Mouse (Mus musculus): Measurements from ENCODE around the gene Fst. TPM values are rescaled to one million over a fixed set of nuclear protein-coding genes. Genes with fewer than 3 reads are reported as not detected.

Gene Fst
- total RNA-seq (2021) = 1 to 10 TPM in 1 of 2 experiments, under 1 TPM in 1; 0.74 to 1.1 TPM
- long read RNA-seq, experiment 1, partial matches to known transcripts = 0 of 2 reads
- long read RNA-seq, experiment 1, other reads (novel, unspliced or antisense) = 0 of 2 reads
- long read RNA-seq, experiment 2, partial matches to known transcripts = 1 of 2 reads
- long read RNA-seq, experiment 2, other reads (novel, unspliced or antisense) = 0 of 2 reads

DNA sequence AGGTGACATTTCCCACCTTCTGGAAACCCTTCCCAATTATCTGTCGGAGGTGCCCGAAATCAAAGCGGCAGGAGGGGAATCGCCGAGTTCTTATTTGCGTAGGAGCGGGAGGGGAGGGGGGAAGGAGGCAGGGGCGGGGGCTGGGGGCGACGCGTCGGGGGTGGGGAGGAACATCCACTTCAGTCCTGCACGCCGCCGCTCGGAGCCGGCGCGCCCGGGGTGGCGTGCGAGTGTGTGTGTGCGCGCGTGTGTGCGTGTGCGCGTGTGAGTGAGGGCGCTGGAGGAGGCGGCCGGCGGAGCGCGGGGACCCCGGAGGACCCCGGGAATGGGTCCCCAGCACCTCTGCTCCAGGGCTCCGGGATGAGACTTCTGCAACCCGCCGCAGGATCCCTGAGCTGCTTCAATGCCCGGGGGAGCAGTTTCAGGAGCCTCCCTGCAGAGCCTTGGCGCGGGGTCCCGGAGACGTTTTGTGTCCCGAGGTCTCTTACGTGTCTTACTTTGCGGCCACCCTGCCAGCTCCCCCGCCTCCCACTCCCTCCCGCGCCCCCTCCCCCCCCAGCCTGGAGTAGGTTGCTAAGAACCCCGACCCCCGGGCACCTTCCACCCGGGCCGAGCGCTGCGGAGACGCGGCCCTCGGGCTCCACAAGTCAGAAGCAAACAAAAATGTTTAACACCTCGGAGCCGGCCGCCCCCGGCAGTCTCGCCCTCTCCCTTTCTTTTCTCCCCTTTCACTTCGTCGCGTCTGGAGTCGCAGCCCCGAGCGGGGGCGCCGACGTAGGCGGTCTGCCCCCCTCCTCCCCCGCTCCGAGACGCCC is at the start of gene Fst:
TSS of gene Fst (minus strand) at position 66 of the 815 bp plus-strand sequence.
- peak in 1 of 2 experiments; percentile 6 for DNase-seq (ENCODE audit: low spot score in 2 of 2)

DNA sequence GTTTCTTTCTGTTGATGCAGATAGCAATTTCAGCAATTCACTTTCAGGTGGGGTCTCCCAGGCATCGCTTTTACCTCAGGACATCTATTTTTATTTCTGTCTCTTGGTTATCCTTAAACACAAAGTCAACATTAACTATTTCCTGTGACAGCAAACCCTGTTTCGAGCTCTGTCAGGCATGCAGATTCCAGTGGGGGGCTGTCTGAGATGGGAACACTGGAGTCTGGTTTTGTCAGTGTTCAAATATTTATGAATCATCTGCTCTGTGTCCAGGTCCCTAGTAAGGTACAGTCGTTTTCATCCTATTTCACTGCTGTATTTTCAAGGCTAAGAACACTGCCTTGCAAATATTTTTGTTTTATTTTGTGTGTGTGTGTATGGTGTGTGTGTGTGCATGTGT is 35.1 kb upstream of the Fst start:
- DNase-seq (ENCODE audit: low spot score in 2 of 2) = no peak

DNA sequence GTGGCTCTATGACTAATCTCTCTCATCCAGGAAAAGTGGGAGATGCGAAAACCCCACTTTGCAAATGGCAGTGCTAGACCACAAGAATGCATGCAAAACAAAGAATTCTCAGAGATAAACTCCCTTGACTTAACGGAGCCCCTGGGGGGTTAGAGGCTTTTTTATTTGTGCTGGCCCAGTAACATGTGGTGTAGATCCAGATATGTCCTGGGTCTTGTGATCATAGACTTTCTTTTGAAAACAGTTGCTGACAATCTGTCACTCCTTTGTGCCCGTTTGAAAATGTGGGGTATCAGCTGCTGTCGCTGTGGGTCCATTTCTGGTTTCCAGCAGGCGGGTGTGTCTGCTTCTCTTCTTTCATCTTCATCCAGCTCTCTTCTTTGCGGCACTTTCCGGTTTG is 29.4 kb upstream of the Fst start:
- DNase-seq (ENCODE audit: low spot score in 2 of 2) = peak; percentile 3 to 23

DNA sequence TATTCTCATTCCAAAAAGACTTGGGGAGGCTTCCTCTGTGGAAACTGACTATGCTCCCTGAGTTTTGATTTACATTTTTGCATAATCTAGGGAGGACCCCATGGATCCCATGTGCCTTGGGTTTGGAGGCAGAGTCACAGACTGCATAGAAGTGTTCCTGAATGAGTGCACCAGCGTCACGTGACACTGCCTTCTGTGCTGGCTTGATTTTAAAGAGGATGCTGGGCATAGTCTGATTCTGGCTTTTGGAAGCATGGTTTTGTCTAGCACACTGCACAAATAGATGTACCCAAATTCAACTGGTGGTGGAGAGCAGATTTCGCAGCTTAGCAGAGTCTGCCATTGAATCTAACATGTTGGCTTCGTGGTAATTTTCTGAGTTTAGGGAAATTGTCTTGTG is 19.6 kb upstream of the Fst start:
- peak; percentile 32 to 77 for DNase-seq (ENCODE audit: low spot score in 2 of 2)

DNA sequence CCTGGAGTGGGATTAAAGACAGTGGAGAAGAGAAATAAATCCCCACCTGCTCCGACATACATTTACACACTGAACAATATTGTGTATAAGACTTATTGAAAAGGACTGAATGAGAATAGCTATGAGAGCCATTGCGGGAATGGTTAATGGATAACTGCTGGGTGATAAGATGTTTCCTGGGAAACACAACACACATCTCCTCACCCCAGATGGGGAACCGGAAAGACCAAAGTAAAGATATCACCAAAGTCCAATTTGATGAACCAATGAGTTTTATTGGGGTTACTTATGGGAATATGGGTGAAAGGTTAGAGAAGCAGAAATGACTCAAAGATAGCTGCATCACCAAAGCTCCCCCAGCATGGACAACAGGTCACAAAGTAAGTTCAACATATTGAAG is 11.2 kb upstream of the Fst start:
- DNase-seq (ENCODE audit: low spot score in 2 of 2) = no peak

DNA sequence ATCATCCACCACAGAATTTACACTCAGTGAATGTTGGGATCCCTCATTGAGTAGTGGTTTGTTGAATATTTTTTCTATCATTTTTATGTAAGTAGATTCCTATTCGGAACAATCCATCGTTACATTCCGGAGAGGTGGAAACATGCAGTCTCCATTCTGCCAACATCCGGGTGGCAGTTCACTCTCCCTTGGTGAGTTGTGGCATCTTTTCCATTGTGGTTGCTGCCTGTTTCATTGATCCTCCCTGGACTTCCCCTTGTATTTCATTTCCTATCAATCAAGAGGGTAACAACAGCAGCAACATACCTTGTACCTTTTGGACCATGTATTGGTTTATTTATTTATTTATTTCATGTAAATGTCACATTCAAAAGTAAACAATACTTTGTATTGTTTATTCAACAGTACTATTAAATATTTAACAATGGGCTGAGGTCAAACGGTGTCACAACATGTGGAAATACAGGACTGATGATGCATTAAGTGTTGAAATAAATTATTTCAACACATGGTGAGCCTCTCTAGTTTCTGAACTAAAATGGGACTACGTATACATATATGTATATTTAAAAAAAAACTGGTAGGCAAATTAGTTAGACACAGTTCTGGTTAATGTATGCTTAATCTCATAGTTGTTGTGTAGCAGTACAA is 7.6 kb upstream of the Fst start:
- no peak for DNase-seq (ENCODE audit: low spot score in 2 of 2)

DNA sequence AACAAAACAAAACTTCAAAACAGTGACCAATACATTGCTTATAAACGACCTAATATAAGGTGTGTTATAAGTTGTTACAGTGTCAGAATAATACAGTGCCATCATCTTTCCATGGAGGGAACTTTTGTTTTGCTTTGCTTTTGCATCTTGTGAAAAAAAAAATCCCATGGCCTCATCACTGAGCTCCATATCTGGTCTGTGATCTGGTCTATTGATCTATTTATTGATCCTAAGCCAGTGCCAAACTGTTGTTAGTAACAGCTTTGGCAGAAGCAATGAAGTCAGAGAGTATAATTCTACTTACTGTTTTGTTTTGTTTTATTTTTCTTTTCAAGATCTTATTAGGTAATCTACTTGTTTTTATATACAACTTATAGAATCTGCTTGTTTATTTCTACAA is 6.6 kb upstream of the Fst start:
- no peak for DNase-seq (ENCODE audit: low spot score in 2 of 2)

DNA sequence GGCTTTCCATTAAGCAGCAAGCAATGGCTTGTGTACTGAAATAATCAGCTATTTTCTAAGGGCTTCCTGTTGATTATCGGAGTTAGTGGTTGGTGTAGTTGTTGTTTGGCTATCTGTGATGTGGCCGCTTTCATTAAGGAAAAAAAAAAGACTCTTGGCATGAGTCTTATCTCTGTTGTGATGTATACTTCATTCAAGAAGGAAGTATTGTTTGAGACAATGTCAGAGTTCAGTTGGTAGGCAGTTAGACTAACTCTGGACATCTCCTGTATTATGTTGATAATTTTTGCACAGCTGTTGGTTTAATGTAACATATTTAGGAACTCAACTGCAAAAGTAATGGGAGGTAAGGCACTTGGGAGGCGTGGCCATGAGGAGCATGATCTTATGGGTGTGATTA is 6.1 kb upstream of the Fst start:
- no peak for DNase-seq (ENCODE audit: low spot score in 2 of 2)

DNA sequence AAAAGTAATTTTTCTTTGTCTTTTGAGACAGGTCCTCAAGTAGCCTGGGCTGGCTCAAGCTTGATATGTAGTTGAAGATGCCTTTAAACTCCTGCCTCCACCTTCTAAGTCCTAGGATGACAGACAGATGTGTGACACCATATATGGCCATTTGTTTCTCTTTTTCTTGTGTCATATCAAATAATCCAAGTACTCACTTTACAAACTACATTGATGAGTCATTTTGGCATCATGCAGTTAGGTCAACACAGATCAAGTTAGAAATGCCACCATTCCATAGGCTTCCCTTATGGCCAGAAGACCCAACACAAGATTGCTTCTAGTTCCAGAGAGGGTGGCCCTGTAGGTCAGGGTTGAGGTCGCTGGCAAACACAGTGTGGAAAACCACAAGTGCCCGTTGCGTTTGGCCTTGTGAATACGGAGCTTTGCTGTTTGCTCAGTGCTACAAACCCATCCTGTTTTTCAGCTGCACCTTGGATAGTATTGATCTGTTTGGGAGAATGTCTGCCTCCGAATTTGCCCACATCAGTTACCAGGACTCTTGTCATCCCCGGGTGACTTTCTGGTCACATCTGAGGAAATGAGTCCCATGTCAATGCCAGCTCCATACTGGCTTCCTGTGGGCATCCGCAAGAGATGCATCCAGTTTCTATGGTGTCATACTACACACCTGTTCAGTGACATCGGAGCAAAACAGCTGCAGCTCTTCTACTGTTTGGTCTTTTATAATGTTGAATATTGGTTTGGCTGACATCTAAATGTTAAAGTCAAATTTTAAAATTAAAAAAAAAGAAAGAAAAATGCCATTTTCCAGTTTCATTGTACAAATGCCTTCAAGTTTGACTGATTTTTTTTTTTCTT is 4.0 kb upstream of the Fst start:
- DNase-seq (ENCODE audit: low spot score in 2 of 2) = no peak

DNA sequence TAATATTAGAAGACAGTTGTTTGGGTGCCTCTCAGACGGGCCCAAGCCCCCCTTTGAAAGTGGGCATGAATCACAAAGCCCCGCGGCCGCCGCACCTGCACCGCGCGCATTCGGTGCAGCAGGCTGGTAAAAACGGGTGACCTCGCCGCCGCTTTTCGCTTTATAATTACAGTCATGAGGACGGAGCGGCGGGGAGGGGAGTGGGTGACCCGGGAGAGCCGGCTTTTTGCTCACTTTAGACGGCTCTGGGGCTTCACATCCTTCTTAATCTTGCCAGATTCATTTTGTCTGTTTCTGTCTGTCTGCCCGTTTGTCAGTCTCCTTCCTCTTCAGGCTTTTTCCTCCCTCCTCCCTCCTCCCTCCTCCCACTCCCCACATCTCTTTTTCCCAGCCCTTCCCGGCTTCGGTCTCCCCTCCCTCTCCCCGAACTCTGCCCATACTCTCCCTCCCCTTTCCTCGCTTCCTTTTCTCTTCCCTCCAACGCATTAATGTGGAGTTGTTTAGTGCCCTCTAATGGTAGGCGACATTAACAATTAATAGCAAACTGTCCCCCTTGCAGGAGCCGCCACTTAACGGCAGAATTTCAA is 1.6 kb upstream of the Fst start:
- DNase-seq (ENCODE audit: low spot score in 2 of 2) = peak in 1 of 2 experiments; percentile 51

DNA sequence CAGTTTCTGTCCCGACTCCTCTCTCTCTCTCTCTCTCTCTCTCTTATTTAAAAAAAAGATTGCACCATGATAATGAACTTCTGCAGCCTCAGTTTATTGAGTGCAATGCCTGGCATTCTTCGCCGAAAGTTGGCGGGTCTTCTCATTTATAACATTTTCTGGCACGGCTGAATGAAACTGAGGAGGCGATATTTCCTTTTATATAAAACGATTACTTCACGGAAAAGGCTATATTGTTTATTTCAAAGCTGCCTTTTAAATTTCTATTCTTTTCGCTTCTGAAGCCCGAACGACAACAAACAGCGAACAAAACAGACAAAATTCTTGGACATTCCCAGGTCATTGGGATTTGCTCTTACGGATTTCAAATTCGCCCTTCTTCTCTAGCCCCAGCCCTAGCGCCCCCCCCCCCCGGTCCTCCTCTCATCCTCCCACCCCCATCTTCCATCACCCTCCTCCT is 980 bp upstream of the Fst start:
- DNase-seq (ENCODE audit: low spot score in 2 of 2) = no peak

DNA sequence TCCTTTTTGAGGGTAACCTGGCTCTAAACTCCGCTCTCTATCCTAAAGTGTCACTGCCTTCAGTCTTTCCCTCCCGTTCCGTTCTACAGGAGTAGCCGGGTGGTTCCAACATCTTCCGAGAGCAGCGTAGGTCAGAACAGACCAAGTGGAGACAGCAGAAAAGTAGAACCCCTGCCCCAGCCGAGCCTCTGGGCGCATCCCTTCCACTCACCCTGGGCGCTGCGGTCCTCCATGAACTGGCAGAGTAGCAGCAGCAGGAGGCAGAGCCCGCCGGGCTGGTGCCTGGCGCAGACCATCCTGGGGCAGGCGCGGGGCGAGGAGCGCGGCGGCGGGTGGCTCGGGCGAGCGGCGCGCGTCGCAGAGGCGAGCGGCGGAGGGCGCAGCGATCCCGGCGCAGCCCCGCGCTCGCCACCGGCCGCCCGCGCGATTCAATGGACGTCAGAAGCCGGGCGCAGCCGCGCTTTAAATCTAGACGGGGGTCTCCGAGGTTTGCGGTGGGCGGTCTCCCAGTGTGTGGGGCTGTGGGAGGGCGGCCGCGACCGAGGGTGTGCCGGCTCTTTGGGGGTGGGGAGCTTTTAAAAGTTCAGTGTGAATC is 363 bp downstream of the Fst start:
- DNase-seq (ENCODE audit: low spot score in 2 of 2) = peak in 1 of 2 experiments; percentile 18

DNA sequence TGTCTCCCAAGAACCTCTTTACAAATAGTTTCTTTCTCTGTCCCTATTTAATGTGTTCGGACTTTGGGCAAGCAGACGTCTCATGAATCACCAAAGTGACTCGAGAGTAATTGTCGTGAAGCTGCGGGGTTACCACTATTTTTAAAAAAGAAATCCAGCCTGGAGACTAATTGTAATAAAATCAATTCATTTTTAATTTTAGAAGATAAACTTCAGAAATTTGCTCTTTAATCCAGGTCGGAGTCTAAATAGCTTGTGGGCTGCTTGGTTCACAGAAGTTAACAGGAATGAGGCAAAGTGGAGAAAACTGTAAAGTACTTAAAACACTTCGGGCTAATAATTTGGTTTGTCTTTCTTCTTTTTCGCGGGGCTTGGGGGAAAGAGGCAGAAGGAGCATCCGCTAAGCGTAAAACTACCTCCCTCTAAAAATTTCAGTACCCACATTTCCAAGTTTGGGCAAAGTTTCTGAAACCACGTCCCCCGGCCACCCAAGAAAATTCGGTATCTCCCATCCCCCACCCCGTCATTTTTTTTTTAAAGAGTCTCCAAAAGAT is 1.1 kb downstream of the Fst start:
- no peak for DNase-seq (ENCODE audit: low spot score in 2 of 2)

DNA sequence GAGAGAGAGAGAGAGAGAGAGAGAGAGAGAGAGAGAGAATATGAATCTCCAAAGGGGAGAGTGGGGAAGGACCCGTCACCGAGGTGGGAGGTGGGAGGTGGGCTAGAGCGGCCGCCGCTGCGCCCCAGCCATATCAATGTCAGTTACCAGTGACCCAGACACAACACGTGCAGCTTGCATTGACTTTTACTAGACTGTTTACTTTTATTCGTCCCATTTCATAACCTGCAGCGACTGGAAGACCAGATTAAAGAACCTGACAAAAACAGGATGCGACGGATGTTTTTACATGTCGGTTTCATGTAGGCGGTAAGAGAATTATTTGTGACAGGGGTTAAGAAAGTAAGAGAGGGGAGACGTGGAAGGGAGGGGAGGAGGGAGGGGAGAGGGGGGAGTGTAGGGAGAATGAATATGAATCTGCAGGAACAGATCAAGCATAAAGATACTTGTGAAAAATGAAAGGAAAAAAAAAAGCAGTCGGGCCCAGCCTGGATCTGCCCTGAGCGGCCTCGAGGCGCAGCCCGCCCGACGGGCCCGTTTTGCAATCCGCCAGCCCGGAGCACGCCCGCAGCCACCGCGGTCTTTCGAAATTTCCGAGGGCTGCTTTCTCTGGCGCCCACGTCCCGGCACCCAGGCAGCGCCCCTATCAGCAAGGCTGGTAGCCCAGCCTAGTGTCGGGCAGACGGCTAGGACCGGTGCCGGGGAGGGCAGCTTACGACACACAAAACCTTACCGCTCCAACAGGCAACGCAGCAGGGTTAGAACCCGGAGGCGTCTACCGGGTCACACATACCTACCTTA is 1.8 kb downstream of the Fst start:
- DNase-seq (ENCODE audit: low spot score in 2 of 2) = no peak

DNA sequence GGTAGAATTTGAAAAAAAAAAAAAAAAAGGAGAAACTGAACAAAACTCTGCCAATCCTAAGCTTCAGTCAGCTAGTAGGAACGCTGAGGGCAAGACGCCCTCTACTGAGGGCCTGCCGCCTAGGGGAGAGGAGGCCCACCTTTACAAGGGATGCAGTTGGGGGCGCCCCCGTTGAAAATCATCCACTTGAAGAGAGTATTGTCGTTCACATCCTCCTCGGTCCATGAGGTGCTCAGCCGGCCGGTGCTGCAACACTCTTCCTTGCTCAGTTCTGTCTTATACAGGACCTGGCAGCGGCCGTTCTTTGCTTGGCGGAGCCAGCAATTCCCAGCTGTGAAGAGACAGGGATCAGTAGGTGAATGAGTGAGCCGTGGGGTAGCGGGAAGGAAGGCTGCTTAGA is 2.5 kb downstream of the Fst start:
- no peak for DNase-seq (ENCODE audit: low spot score in 2 of 2)

DNA sequence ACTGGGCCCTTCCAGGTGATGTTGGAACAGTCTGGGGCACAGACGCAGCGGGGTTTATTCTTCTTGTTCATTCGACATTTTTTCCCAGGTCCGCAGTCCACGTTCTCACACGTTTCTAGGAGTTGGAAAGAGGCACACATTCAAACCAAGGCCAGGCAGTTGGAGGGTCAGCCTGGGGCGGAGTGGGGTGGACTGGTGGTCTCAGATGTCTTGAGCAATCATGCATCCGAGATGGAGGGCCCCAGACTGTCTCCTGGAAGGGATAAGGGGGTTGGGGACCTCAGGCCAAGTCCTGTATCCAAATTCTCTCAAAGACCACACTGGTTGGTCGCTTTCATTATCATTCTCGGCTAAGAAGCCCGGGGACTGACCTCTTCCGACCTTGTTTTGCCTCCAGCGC is 3.0 kb downstream of the Fst start:
- no peak for DNase-seq (ENCODE audit: low spot score in 2 of 2)

DNA sequence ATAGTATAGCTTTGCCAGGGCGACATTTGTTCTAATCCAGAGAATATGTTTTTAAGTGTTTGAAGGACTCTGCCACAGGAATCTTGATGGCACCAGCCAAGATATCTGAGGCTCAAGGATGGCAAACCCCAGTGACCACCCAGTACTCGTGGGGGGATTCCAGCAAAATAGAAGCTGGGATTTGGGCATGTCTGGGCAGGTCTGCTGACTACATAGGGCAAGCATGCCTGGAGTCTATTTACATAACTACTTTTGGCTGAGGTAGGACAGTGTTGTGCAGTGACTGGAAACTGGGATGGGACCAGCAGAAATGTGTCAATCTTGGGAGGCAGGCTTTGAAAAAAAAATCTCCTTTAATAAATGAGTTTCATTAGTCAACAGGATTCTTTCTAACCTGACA is 11.5 kb downstream of the Fst start:
- no peak for DNase-seq (ENCODE audit: low spot score in 2 of 2)

DNA sequence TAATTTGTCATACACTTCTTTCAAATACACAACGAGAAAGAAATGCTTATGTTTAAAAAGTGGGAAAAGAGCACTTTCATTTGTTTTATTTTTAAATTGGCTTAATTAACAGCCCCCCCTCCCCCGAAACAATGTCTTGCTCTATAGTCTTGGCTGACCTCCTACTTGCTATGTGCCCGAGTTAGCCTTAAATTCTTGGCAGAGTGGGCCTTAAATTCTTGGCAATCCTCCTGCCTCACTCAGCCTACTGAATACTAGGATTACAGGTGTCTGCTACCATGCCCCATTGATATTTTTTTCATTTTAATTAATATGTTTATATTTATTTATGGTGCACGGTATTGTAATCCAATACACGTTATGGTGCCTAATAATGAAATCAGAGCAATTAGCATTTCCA is 26.3 kb downstream of the Fst start:
- no peak for DNase-seq (ENCODE audit: low spot score in 2 of 2)

DNA sequence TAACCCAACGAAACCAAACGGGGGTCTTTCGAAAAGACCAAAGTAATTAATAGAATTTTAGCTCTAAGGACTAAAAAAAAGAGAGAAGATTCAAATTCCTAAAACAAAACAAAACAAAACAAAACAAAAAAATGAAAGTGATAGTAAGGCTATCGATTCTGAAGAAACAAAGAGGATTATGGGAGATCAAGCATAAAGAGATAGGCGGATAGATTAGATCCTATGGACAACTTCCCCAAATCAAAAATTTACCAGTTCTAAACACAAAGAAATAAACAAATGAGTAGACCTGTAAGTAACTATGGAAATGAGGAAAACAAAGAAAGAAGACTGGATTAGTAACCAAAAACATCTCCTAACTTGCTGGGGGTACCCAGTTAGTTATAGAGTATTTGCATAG is 33.5 kb downstream of the Fst start:
- no peak for DNase-seq (ENCODE audit: low spot score in 2 of 2)
